Mouse (Mus musculus): Measurements from ENCODE around the gene Olfr1098. TPM values are rescaled to one million over a fixed set of nuclear protein-coding genes. Genes with fewer than 3 reads are reported as not detected.

The Olfr1098 gene
- polyA plus RNA-seq (2015; fragmentation: Nextera tagmentation; extraction: Ambion mirVana), result not detected in 2 replicates

- WGBS, result 91% methylated on average over 1 of the region's 1 CpGs
- Histone ChIP-seq H3K4me3 (replicated peaks) (no peak within 1 kb of the TSS), H3K4me1 (replicated peaks) (no peaks in the 10 kb centered on the region), H3K9me3 (no peaks in the 10 kb centered on the region), H3K27me3 (replicated peaks) (no peaks in the 10 kb centered on the region), H3K27ac (no peak within 1 kb of the TSS), H3K4me2 (replicated peaks) (no peak within 1 kb of the TSS), H3K36me3 (no peaks in the 10 kb centered on the region), H3K9ac (no peak within 1 kb of the TSS)
- no peak for ATAC-seq
Observed at GRCm38 (mm10) chr2:86924445-86924844, at the start of gene Olfr1098. Gene Olfr1098 (minus strand): TSS chr2:86924545.

GRCm38 (mm10) chr2:86960593-86960992 lies 36.2 kb upstream of the Olfr1098 start, which contains the start of gene Olfr1099:
Gene Olfr1099 (minus strand): TSS chr2:86960693.
- H3K4me3 ChIP-seq (replicated peaks), result no peak within 1 kb of the TSS
- WGBS, result 78% methylated on average over 1 of the region's 1 CpGs
- no peaks in the 10 kb centered on the region for H3K36me3 ChIP-seq
- no peak within 1 kb of the TSS for H3K9ac ChIP-seq
- H3K27me3 ChIP-seq (replicated peaks), result no peaks in the 10 kb centered on the region
- no peak for ATAC-seq
- H3K27ac ChIP-seq, result no peak within 1 kb of the TSS
- no peak within 1 kb of the TSS for H3K4me2 ChIP-seq (replicated peaks)
- H3K9me3 ChIP-seq, result no peaks in the 10 kb centered on the region
- no peaks in the 10 kb centered on the region for H3K4me1 ChIP-seq (replicated peaks)

- Histone ChIP-seq H3K4me3 (replicated peaks) (no peak overlapping the region), H3K27me3 (replicated peaks) (no peaks in the 10 kb centered on the region), H3K27ac (no peak overlapping the region), H3K36me3 (no peaks in the 10 kb centered on the region), H3K9ac (no peak overlapping the region), H3K4me1 (replicated peaks) (no peaks in the 10 kb centered on the region), H3K9me3 (no peaks in the 10 kb centered on the region), H3K4me2 (replicated peaks) (no peak overlapping the region)
- ATAC-seq, result no peak
Observed at GRCm38 (mm10) chr2:86926557-86926956, 2.2 kb upstream of the Olfr1098 start.

- H3K27me3 ChIP-seq (replicated peaks), result no peaks in the 10 kb centered on the region
- no peaks in the 10 kb centered on the region for H3K36me3 ChIP-seq
- 84% methylated on average over 2 of the region's 2 CpGs for WGBS
- no peak overlapping the region for H3K27ac ChIP-seq
- no peaks in the 10 kb centered on the region for H3K4me1 ChIP-seq (replicated peaks)
- no peak overlapping the region for H3K4me2 ChIP-seq (replicated peaks)
- no peak overlapping the region for H3K4me3 ChIP-seq (replicated peaks)
- H3K9ac ChIP-seq, result no peak overlapping the region
- ATAC-seq, result no peak
- no peaks in the 10 kb centered on the region for H3K9me3 ChIP-seq
Observed at GRCm38 (mm10) chr2:86905647-86906046, 18.7 kb downstream of the Olfr1098 start.

GRCm38 (mm10) chr2:86892116-86892515 lies 32.2 kb downstream of the Olfr1098 start, which contains the start of gene Olfr1097:
Gene Olfr1097 (minus strand): TSS chr2:86892216.
- H3K9ac ChIP-seq, result no peak within 1 kb of the TSS
- H3K27ac ChIP-seq, result no peak within 1 kb of the TSS
- H3K4me1 ChIP-seq (replicated peaks), result no peaks in the 10 kb centered on the region
- 89% methylated on average over 1 of the region's 1 CpGs for WGBS
- H3K27me3 ChIP-seq (replicated peaks), result no peaks in the 10 kb centered on the region
- H3K4me3 ChIP-seq (replicated peaks), result no peak within 1 kb of the TSS
- no peaks in the 10 kb centered on the region for H3K36me3 ChIP-seq
- no peak within 1 kb of the TSS for H3K4me2 ChIP-seq (replicated peaks)
- ATAC-seq, result no peak
- H3K9me3 ChIP-seq, result no peaks in the 10 kb centered on the region

GRCm38 (mm10) chr2:86874702-86875101 lies 49.6 kb downstream of the Olfr1098 start, which contains the start of gene Gm13723:
Gene Gm13723 (minus strand): TSS chr2:86874802.
- WGBS, result 36% methylated on average over 1 of the region's 1 CpGs
- Histone ChIP-seq H3K4me3 (replicated peaks) (no peak within 1 kb of the TSS), H3K4me2 (replicated peaks) (no peak within 1 kb of the TSS), H3K9ac (no peak within 1 kb of the TSS), H3K27me3 (replicated peaks) (no peaks in the 10 kb centered on the region), H3K27ac (no peak within 1 kb of the TSS), H3K9me3 (no peaks in the 10 kb centered on the region), H3K36me3 (no peaks in the 10 kb centered on the region), H3K4me1 (replicated peaks) (no peaks in the 10 kb centered on the region)
- no peak for ATAC-seq

Other genes with a start within 250 kb of the Olfr1098 start
- not detected in 2 replicates for gene Olfr1086, start 244.5 kb downstream of the Olfr1098 start, polyA plus RNA-seq (2015; fragmentation: Nextera tagmentation; extraction: Ambion mirVana)
- gene Olfr1087, start 226.2 kb downstream of the Olfr1098 start, polyA plus RNA-seq (2015; fragmentation: Nextera tagmentation; extraction: Ambion mirVana), result not detected in 2 replicates
- gene Olfr1089, start 190.8 kb downstream of the Olfr1098 start, polyA plus RNA-seq (2015; fragmentation: Nextera tagmentation; extraction: Ambion mirVana), result not detected in 2 replicates
- gene Olfr1090, start 165.6 kb downstream of the Olfr1098 start, polyA plus RNA-seq (2015; fragmentation: Nextera tagmentation; extraction: Ambion mirVana), result not detected in 2 replicates
- gene Olfr1093, start 142.1 kb downstream of the Olfr1098 start, polyA plus RNA-seq (2015; fragmentation: Nextera tagmentation; extraction: Ambion mirVana), result not detected in 2 replicates
- not detected in 2 replicates for gene Olfr141, start 114.5 kb downstream of the Olfr1098 start, polyA plus RNA-seq (2015; fragmentation: Nextera tagmentation; extraction: Ambion mirVana)
- not detected in 2 replicates for gene Olfr1094, start 99.9 kb downstream of the Olfr1098 start, polyA plus RNA-seq (2015; fragmentation: Nextera tagmentation; extraction: Ambion mirVana)
- not detected in 2 replicates for gene Olfr1095, start 72.8 kb downstream of the Olfr1098 start, polyA plus RNA-seq (2015; fragmentation: Nextera tagmentation; extraction: Ambion mirVana)
- gene Gm13723, start 49.7 kb downstream of the Olfr1098 start, polyA plus RNA-seq (2015; fragmentation: Nextera tagmentation; extraction: Ambion mirVana), result not detected in 2 replicates
- gene Olfr1097, start 32.3 kb downstream of the Olfr1098 start, polyA plus RNA-seq (2015; fragmentation: Nextera tagmentation; extraction: Ambion mirVana), result not detected in 2 replicates
- gene Olfr1099, start 36.1 kb upstream of the Olfr1098 start, polyA plus RNA-seq (2015; fragmentation: Nextera tagmentation; extraction: Ambion mirVana), result not detected in 2 replicates
- gene Olfr1100, start 55.4 kb upstream of the Olfr1098 start, polyA plus RNA-seq (2015; fragmentation: Nextera tagmentation; extraction: Ambion mirVana), result not detected in 2 replicates
- gene Olfr1101, start 66.7 kb upstream of the Olfr1098 start, polyA plus RNA-seq (2015; fragmentation: Nextera tagmentation; extraction: Ambion mirVana), result not detected in 2 replicates
- not detected in 2 replicates for gene Olfr1102, start 73.9 kb upstream of the Olfr1098 start, polyA plus RNA-seq (2015; fragmentation: Nextera tagmentation; extraction: Ambion mirVana)
- not detected in 2 replicates for gene Olfr1104, start 102.5 kb upstream of the Olfr1098 start, polyA plus RNA-seq (2015; fragmentation: Nextera tagmentation; extraction: Ambion mirVana)
- gene Olfr1105, start 112.0 kb upstream of the Olfr1098 start, polyA plus RNA-seq (2015; fragmentation: Nextera tagmentation; extraction: Ambion mirVana), result not detected in 2 replicates
- not detected in 2 replicates for gene Olfr1106, start 127.7 kb upstream of the Olfr1098 start, polyA plus RNA-seq (2015; fragmentation: Nextera tagmentation; extraction: Ambion mirVana)
- gene Olfr1107, start 151.3 kb upstream of the Olfr1098 start, polyA plus RNA-seq (2015; fragmentation: Nextera tagmentation; extraction: Ambion mirVana), result not detected in 2 replicates
- not detected in 2 replicates for gene Olfr1109, start 171.5 kb upstream of the Olfr1098 start, polyA plus RNA-seq (2015; fragmentation: Nextera tagmentation; extraction: Ambion mirVana)
- gene Olfr259, start 190.0 kb upstream of the Olfr1098 start, polyA plus RNA-seq (2015; fragmentation: Nextera tagmentation; extraction: Ambion mirVana), result not detected in 2 replicates
- gene Olfr1110, start 215.8 kb upstream of the Olfr1098 start, polyA plus RNA-seq (2015; fragmentation: Nextera tagmentation; extraction: Ambion mirVana), result not detected in 2 replicates
- not detected in 2 replicates for gene Olfr1111, start 228.1 kb upstream of the Olfr1098 start, polyA plus RNA-seq (2015; fragmentation: Nextera tagmentation; extraction: Ambion mirVana)

Measured in intestine, embryonic 15.5 days (tissue).